Mouse (Mus musculus) liver, embryonic 13.5 days (tissue): ENCODE measurements around the gene Krt13. TPM values are rescaled to one million over a fixed set of nuclear protein-coding genes. Genes with fewer than 3 reads are reported as not detected.

Experiments
- ATAC-seq: fragments of 200-750 bp; cut with Nextera tagmentation; 2 replicates; pipeline ENCODE4 v1.8.0; 2017; ENCODE audit warnings: low read depth, mild to moderate bottlenecking, moderate number of reproducible peaks, moderate library complexity
- DNase-seq: peaks from one replicate; pipeline ENCODE4 v3.0.0; 2022
- H3K27ac ChIP-seq: fragments of 300-500 bp; sonication (generic); 2 replicates; pipeline ENCODE4 v1.5.1; 2015; ENCODE audit warnings: moderate library complexity, mild to moderate bottlenecking, inconsistent platforms
- H3K27me3 ChIP-seq: fragments of 300-500 bp; sonication (generic); 2 replicates; pipeline ENCODE4 v1.6.1; 2015; ENCODE audit warnings: mild to moderate bottlenecking, inconsistent platforms
- H3K36me3 ChIP-seq: fragments of 300-500 bp; sonication (generic); 2 replicates; pipeline ENCODE4 v1.6.1; 2015; ENCODE audit warnings: mild to moderate bottlenecking, inconsistent platforms
- H3K4me1 ChIP-seq: fragments of 300-500 bp; sonication (generic); replicated peaks from 2 replicates; pipeline ENCODE4 v1.6.1; 2015; ENCODE audit warnings: inconsistent platforms
- H3K4me2 ChIP-seq: fragments of 300-500 bp; sonication (generic); 2 replicates; pipeline ENCODE4 v1.6.1; 2015; ENCODE audit warnings: inconsistent platforms, mild to moderate bottlenecking, moderate library complexity
- H3K4me3 ChIP-seq: fragments of 300-500 bp; sonication (generic); replicated peaks from 2 replicates; pipeline ENCODE4 v1.5.1; 2015; ENCODE audit warnings: mild to moderate bottlenecking, inconsistent platforms
- H3K9ac ChIP-seq: fragments of 300-500 bp; sonication (generic); 2 replicates; pipeline ENCODE4 v1.6.1; 2015; ENCODE audit warnings: mild to moderate bottlenecking, inconsistent platforms
- H3K9me3 ChIP-seq: fragments of 300-500 bp; sonication (generic); replicated peaks from 2 replicates; pipeline ENCODE4 v1.6.1; 2016; ENCODE audit warnings: inconsistent platforms
- WGBS: fragments of 180-500 bp; shearing (Covaris S2); methylation state at CpG from one replicate; pipeline ENCODE4 v1.1.7; 2015; ENCODE audit not compliant: insufficient replicate concordance; 5-methylcytosine and 5-hydroxymethylcytosine counted together
- polyA plus RNA-seq: library from polyadenylated mRNA; unstranded; fragments of >200 nt; fragmentation: Nextera tagmentation; extraction: Ambion mirVana; gene quantifications from 2 replicates; pipeline ENCODE4 v1.2.1, GENCODE M21; 2015

The Krt13 gene
- polyA plus RNA-seq, 1 experiment from 2014 or later = 0.20 TPM

- Histone ChIP-seq H3K9me3 (no peaks in the 10 kb centered on the region), H3K27ac (no peak overlapping the region), H3K4me1 (no peaks in the 10 kb centered on the region), H3K9ac (no peak overlapping the region), H3K27me3 (peaks cover 30% of the 10 kb centered on the region), H3K4me2 (peak overlapping the region; percentile 48), H3K4me3 (peak overlapping the region; percentile 25; the same call in 1 of the 2 replicates), H3K36me3 (no peaks in the 10 kb centered on the region)
- ATAC-seq = no peak
- 2% methylated on average over 13 of the region's 13 CpGs for WGBS
- DNase-seq = no peak
These were observed 24.6 kb upstream of the Krt13 start for GRCm38 (mm10) chr11:100145858-100146560.

GRCm38 (mm10) chr11:100145104-100145503 lies 23.7 kb upstream of the Krt13 start:
- WGBS = 2% methylated on average over 20 of the region's 20 CpGs
- H3K4me2 ChIP-seq = peak overlapping the region; percentile 48
- peak overlapping the region; percentile 25 for H3K4me3 ChIP-seq
- H3K4me1 ChIP-seq = no peaks in the 10 kb centered on the region
- peaks cover 30% of the 10 kb centered on the region for H3K27me3 ChIP-seq
- no peaks in the 10 kb centered on the region for H3K36me3 ChIP-seq
- no peak overlapping the region for H3K27ac ChIP-seq
- DNase-seq (no peak), ATAC-seq (no peak)
- H3K9me3 ChIP-seq = no peaks in the 10 kb centered on the region
- H3K9ac ChIP-seq = no peak overlapping the region

- ATAC-seq = no peak
- no peak for DNase-seq
- H3K4me3 ChIP-seq = no peak overlapping the region
These were observed 19.6 kb upstream of the Krt13 start for GRCm38 (mm10) chr11:100140966-100141365.

GRCm38 (mm10) chr11:100139391-100139790 lies 18.0 kb upstream of the Krt13 start:
- ATAC-seq (no peak), DNase-seq (no peak)
- H3K9me3 ChIP-seq = no peaks in the 10 kb centered on the region
- no peaks in the 10 kb centered on the region for H3K36me3 ChIP-seq
- 69% methylated on average over 2 of the region's 2 CpGs for WGBS
- peaks cover 4% of the 10 kb centered on the region for H3K27me3 ChIP-seq
- H3K4me1 ChIP-seq = no peaks in the 10 kb centered on the region
- H3K4me3 ChIP-seq = no peak overlapping the region
- H3K4me2 ChIP-seq = no peak overlapping the region
- H3K27ac ChIP-seq = no peak overlapping the region
- no peak overlapping the region for H3K9ac ChIP-seq

More at GRCm38 (mm10) chr11:100140966-100141365, 19.6 kb upstream of the Krt13 start:
- H3K9ac ChIP-seq = no peak overlapping the region
- H3K27ac ChIP-seq = no peak overlapping the region
- WGBS = 83% methylated on average over 21 of the region's 21 CpGs
- no peaks in the 10 kb centered on the region for H3K9me3 ChIP-seq
- peaks cover 20% of the 10 kb centered on the region for H3K27me3 ChIP-seq
- no peaks in the 10 kb centered on the region for H3K36me3 ChIP-seq
- H3K4me1 ChIP-seq = no peaks in the 10 kb centered on the region
- no peak overlapping the region for H3K4me2 ChIP-seq

- WGBS = 50% methylated on average over 7 of the region's 7 CpGs
- DNase-seq (no peak), ATAC-seq (no peak)
- Histone ChIP-seq H3K36me3 (no peaks in the 10 kb centered on the region), H3K9me3 (no peaks in the 10 kb centered on the region), H3K4me1 (no peaks in the 10 kb centered on the region), H3K27me3 (no peaks in the 10 kb centered on the region), H3K4me2 (no peak overlapping the region), H3K9ac (no peak overlapping the region), H3K27ac (no peak overlapping the region), H3K4me3 (no peak overlapping the region)
These were observed 17.4 kb upstream of the Krt13 start for GRCm38 (mm10) chr11:100138809-100139208.

- Histone ChIP-seq H3K9me3 (no peaks in the 10 kb centered on the region), H3K4me3 (no peak overlapping the region), H3K4me2 (no peak overlapping the region), H3K27ac (no peak overlapping the region), H3K4me1 (no peaks in the 10 kb centered on the region), H3K36me3 (no peaks in the 10 kb centered on the region), H3K27me3 (no peaks in the 10 kb centered on the region), H3K9ac (no peak overlapping the region)
- 52% methylated on average over 5 of the region's 5 CpGs for WGBS
- ATAC-seq (no peak), DNase-seq (no peak)
These were observed 16.3 kb upstream of the Krt13 start for GRCm38 (mm10) chr11:100137693-100138092.

GRCm38 (mm10) chr11:100136559-100136958 lies 15.2 kb upstream of the Krt13 start:
- ATAC-seq = no peak
- Histone ChIP-seq H3K27ac (no peak overlapping the region), H3K9ac (no peak overlapping the region), H3K4me1 (no peaks in the 10 kb centered on the region), H3K4me2 (no peak overlapping the region), H3K27me3 (no peaks in the 10 kb centered on the region), H3K36me3 (no peaks in the 10 kb centered on the region), H3K4me3 (no peak overlapping the region), H3K9me3 (no peaks in the 10 kb centered on the region)
- 25% methylated on average over 5 of the region's 5 CpGs for WGBS
- no peak for DNase-seq

- Histone ChIP-seq H3K9me3 (no peaks in the 10 kb centered on the region), H3K4me1 (no peaks in the 10 kb centered on the region), H3K4me3 (no peak within 1 kb of the TSS), H3K27me3 (no peaks in the 10 kb centered on the region), H3K27ac (no peak within 1 kb of the TSS), H3K4me2 (no peak within 1 kb of the TSS), H3K9ac (no peak within 1 kb of the TSS), H3K36me3 (no peaks in the 10 kb centered on the region)
- DNase-seq (no peak), ATAC-seq (no peak)
- 42% methylated on average over 7 of the region's 7 CpGs for WGBS
These were observed 14.4 kb upstream of the Krt13 start, which contains the start of gene Krt15 for GRCm38 (mm10) chr11:100135731-100136130. TSS of gene Krt15 (minus strand) at chr11:100135928.

- Histone ChIP-seq H3K27me3 (no peaks in the 10 kb centered on the region), H3K4me1 (no peaks in the 10 kb centered on the region), H3K9me3 (no peaks in the 10 kb centered on the region), H3K9ac (no peak overlapping the region), H3K4me2 (no peak overlapping the region), H3K36me3 (no peaks in the 10 kb centered on the region), H3K4me3 (no peak overlapping the region), H3K27ac (no peak overlapping the region)
- DNase-seq (no peak), ATAC-seq (no peak)
- 61% methylated on average over 7 of the region's 7 CpGs for WGBS
These were observed 3.5 kb upstream of the Krt13 start for GRCm38 (mm10) chr11:100124901-100125300.

- DNase-seq (no peak), ATAC-seq (no peak)
- Histone ChIP-seq H3K4me2 (no peak overlapping the region), H3K9me3 (no peaks in the 10 kb centered on the region), H3K4me1 (no peaks in the 10 kb centered on the region), H3K36me3 (no peaks in the 10 kb centered on the region), H3K27ac (no peak overlapping the region), H3K4me3 (no peak overlapping the region), H3K9ac (no peak overlapping the region), H3K27me3 (no peaks in the 10 kb centered on the region)
- 75% methylated on average over 5 of the region's 5 CpGs for WGBS
These were observed 1.0 kb downstream of the Krt13 start for GRCm38 (mm10) chr11:100120331-100120730.

- H3K36me3 ChIP-seq = no peaks in the 10 kb centered on the region
- no peak for ATAC-seq
- H3K27me3 ChIP-seq = no peaks in the 10 kb centered on the region
- H3K9me3 ChIP-seq = no peaks in the 10 kb centered on the region
- DNase-seq = no peak
- H3K4me3 ChIP-seq = no peak overlapping the region
- no peak overlapping the region for H3K4me2 ChIP-seq
- H3K4me1 ChIP-seq = no peaks in the 10 kb centered on the region
- H3K27ac ChIP-seq = no peak overlapping the region
- H3K9ac ChIP-seq = no peak overlapping the region
- 68% methylated on average over 2 of the region's 2 CpGs for WGBS
These were observed 7.7 kb downstream of the Krt13 start for GRCm38 (mm10) chr11:100113742-100114029.
